Mouse (Mus musculus) CH12.LX (cell line): Measurements from ENCODE around the gene Nop53. TPM values are rescaled to one million over a fixed set of nuclear protein-coding genes. Genes with fewer than 3 reads are reported as not detected.

Experiments
- DNase-seq: peaks from one replicate; pipeline ENCODE4 v3.0.0-alpha.2; 2013; ENCODE audit errors: extremely low read depth
- H3K27ac ChIP-seq: 2 replicates; pipeline ENCODE4 v1.5.1; 2012; ENCODE audit warnings: low read depth, mild to moderate bottlenecking, control low read depth, moderate library complexity; ENCODE audit not compliant: insufficient read depth
- H3K27me3 ChIP-seq: replicated peaks from 2 replicates; pipeline ENCODE3; 2012; ENCODE audit warnings: inconsistent platforms
- H3K36me3 ChIP-seq, 2 experiments: replicated peaks in 1 of 2; 2 replicates each; pipeline versions ENCODE3 to v1.6.1; 2012; ENCODE audit warnings: inconsistent platforms in 1 of 2, low read length in 1 of 2, mild to moderate bottlenecking in 1 of 2, mixed read lengths in 1 of 2, moderate library complexity in 1 of 2; ENCODE audit not compliant: control insufficient read depth in 1 of 2, insufficient read depth in 1 of 2
- H3K4me1 ChIP-seq, 2 experiments: 2 replicates each; pipeline ENCODE4 v1.6.1; 2012; ENCODE audit warnings: inconsistent platforms in 1 of 2, moderate library complexity in 1 of 2; ENCODE audit not compliant: insufficient read depth in 2 of 2, control insufficient read depth in 1 of 2
- H3K4me2 ChIP-seq: 2 replicates; pipeline ENCODE4 v1.6.1; 2012; ENCODE audit warnings: low read depth, mild to moderate bottlenecking, control low read depth; ENCODE audit not compliant: poor library complexity, insufficient read depth, severe bottlenecking
- H3K4me3 ChIP-seq, 3 experiments: fragments of 150-350 bp in 1 of 3; sonication (generic) in 1 of 3; replicated peaks in 1 of 3; 2 replicates each; pipeline versions ENCODE3 to v1.5.1; 2011 to 2012; ENCODE audit warnings: low read depth in 2 of 3, low read length in 2 of 3, mild to moderate bottlenecking in 2 of 3, moderate library complexity in 2 of 3, control low read depth in 1 of 3, improper control_type of control experiment in 1 of 3, inconsistent platforms in 1 of 3, mixed read lengths in 1 of 3; ENCODE audit not compliant: poor library complexity in 1 of 3
- H3K79me2 ChIP-seq: replicated peaks from 2 replicates; pipeline ENCODE4 v1.6.1; 2012; ENCODE audit warnings: mild to moderate bottlenecking, moderate library complexity; ENCODE audit not compliant: control insufficient read depth, poor library complexity, insufficient read depth, severe bottlenecking; ENCODE audit errors: extremely low read depth
- H3K9ac ChIP-seq: 2 replicates; pipeline ENCODE4 v1.6.1; 2012; ENCODE audit warnings: low read depth, mild to moderate bottlenecking, control low read depth, moderate library complexity; ENCODE audit not compliant: insufficient read depth
- H3K9me3 ChIP-seq: replicated peaks from 2 replicates; pipeline ENCODE3; 2012; ENCODE audit warnings: low read length, inconsistent platforms, mixed read lengths
- CHD1 ChIP-seq: IDR thresholded peaks from 2 replicates; pipeline ENCODE4 v1.6.1; 2012; ENCODE audit warnings: low read depth, low read length, improper control_type of control experiment, inconsistent platforms
- CHD2 ChIP-seq: IDR thresholded peaks from 2 replicates; pipeline ENCODE4 v1.6.1; 2011; ENCODE audit warnings: low read length, improper control_type of control experiment
- CTCF ChIP-seq, 2 experiments: IDR thresholded peaks in 1 of 2; conservative IDR thresholded peaks in 1 of 2; 2 replicates each; pipeline ENCODE4 v1.5.1; 2011 to 2012; ENCODE audit warnings: low read depth in 2 of 2, low read length in 2 of 2, improper control_type of control experiment in 1 of 2, inconsistent platforms in 1 of 2, mild to moderate bottlenecking in 1 of 2, moderate library complexity in 1 of 2
- ELF1 ChIP-seq: IDR thresholded peaks from 2 replicates; pipeline ENCODE4 v1.6.1; 2014; ENCODE audit warnings: low read depth, mild to moderate bottlenecking, inconsistent platforms, low read length, improper control_type of control experiment
- EP300 ChIP-seq: IDR thresholded peaks from 2 replicates; pipeline ENCODE4 v1.6.1; 2011; ENCODE audit warnings: low read length, improper control_type of control experiment
- ETS1 ChIP-seq: conservative IDR thresholded peaks from 2 replicates; pipeline ENCODE4 v1.6.1; 2012; ENCODE audit warnings: low read depth, mild to moderate bottlenecking, inconsistent platforms, low read length, improper control_type of control experiment, moderate library complexity
- HCFC1 ChIP-seq: IDR thresholded peaks from 2 replicates; pipeline ENCODE4 v1.6.1; 2012; ENCODE audit warnings: low read depth, mild to moderate bottlenecking, inconsistent platforms, low read length, improper control_type of control experiment
- IRF4 ChIP-seq: IDR thresholded peaks from 2 replicates; pipeline ENCODE4 v1.6.1; 2014; ENCODE audit warnings: low read depth, mild to moderate bottlenecking, inconsistent platforms, low read length, improper control_type of control experiment
- JUN ChIP-seq: IDR thresholded peaks from 2 replicates; pipeline ENCODE4 v1.6.1; 2011; ENCODE audit warnings: low read depth, mild to moderate bottlenecking, low read length, improper control_type of control experiment, moderate library complexity; ENCODE audit not compliant: insufficient read depth
- JUND ChIP-seq: conservative IDR thresholded peaks from 2 replicates; pipeline ENCODE4 v1.6.1; 2011; ENCODE audit warnings: low read depth, low read length, improper control_type of control experiment
- MAX ChIP-seq: IDR thresholded peaks from 2 replicates; pipeline ENCODE4 v1.6.1; 2011; ENCODE audit warnings: low read length, improper control_type of control experiment
- MAZ ChIP-seq: IDR thresholded peaks from 2 replicates; pipeline ENCODE4 v1.6.1; 2012; ENCODE audit warnings: low read depth, mild to moderate bottlenecking, inconsistent platforms, low read length, improper control_type of control experiment, moderate library complexity
- MEF2A ChIP-seq: IDR thresholded peaks from 2 replicates; pipeline ENCODE4 v1.6.1; 2014; ENCODE audit warnings: low read depth, mild to moderate bottlenecking, inconsistent platforms, low read length, improper control_type of control experiment, borderline replicate concordance
- MXI1 ChIP-seq: IDR thresholded peaks from 2 replicates; pipeline ENCODE4 v1.6.1; 2011; ENCODE audit warnings: mild to moderate bottlenecking, low read depth, low read length, improper control_type of control experiment
- MYC ChIP-seq: IDR thresholded peaks from 2 replicates; pipeline ENCODE4 v1.6.1; 2011; ENCODE audit warnings: low read depth, mild to moderate bottlenecking, improper control_type of control experiment, low read length
- NRF1 ChIP-seq: IDR thresholded peaks from 2 replicates; pipeline ENCODE4 v1.6.1; 2014; ENCODE audit warnings: low read depth, mild to moderate bottlenecking, inconsistent platforms, low read length, improper control_type of control experiment, moderate library complexity
- PAX5 ChIP-seq: IDR thresholded peaks from 2 replicates; pipeline ENCODE4 v1.6.1; 2012; ENCODE audit warnings: low read length, inconsistent platforms, mixed read lengths
- POLR2AphosphoS2 ChIP-seq: IDR thresholded peaks from 2 replicates; pipeline ENCODE4 v1.6.1; 2011; ENCODE audit warnings: low read depth, low read length, improper control_type of control experiment
- RAD21 ChIP-seq: IDR thresholded peaks from 2 replicates; pipeline ENCODE4 v1.6.1; 2011; ENCODE audit warnings: low read depth, mild to moderate bottlenecking, low read length, improper control_type of control experiment, moderate library complexity
- RCOR1 ChIP-seq: conservative IDR thresholded peaks from 2 replicates; pipeline ENCODE4 v1.6.1; 2012; ENCODE audit warnings: low read depth, mild to moderate bottlenecking, inconsistent platforms, low read length, improper control_type of control experiment
- SMC3 ChIP-seq: IDR thresholded peaks from 2 replicates; pipeline ENCODE4 v1.6.1; 2011; ENCODE audit warnings: low read depth, low read length, improper control_type of control experiment
- TBP ChIP-seq: conservative IDR thresholded peaks from 2 replicates; pipeline ENCODE4 v1.6.1; 2011; ENCODE audit warnings: low read depth, low read length, improper control_type of control experiment
- TCF12 ChIP-seq: IDR thresholded peaks from 2 replicates; pipeline ENCODE4 v1.6.1; 2014; ENCODE audit warnings: low read depth, mild to moderate bottlenecking, inconsistent platforms, low read length, improper control_type of control experiment
- UBTF ChIP-seq: IDR thresholded peaks from 2 replicates; pipeline ENCODE4 v1.6.1; 2012; ENCODE audit warnings: low read depth, mild to moderate bottlenecking, inconsistent platforms, low read length, improper control_type of control experiment, moderate library complexity
- USF1 ChIP-seq: IDR thresholded peaks from 2 replicates; pipeline ENCODE4 v1.6.1; 2014; ENCODE audit warnings: low read depth, mild to moderate bottlenecking, inconsistent platforms, low read length, improper control_type of control experiment
- ZNF384 ChIP-seq: IDR thresholded peaks from 2 replicates; pipeline ENCODE4 v1.6.1; 2012; ENCODE audit warnings: low read depth, low read length, improper control_type of control experiment, inconsistent platforms
- dilution Hi-C: fragments of 300-500 bp; cut with MboI; formaldehyde crosslinking; loops from 2 replicates; pipeline ENCODE4 v1.14.3; 2020; ENCODE audit warnings: low sequenced_read_pairs; ENCODE audit not compliant: extremely low pct_unique_long_range_greater_than_20kb, extremely low pct_ligation_motif_present
- in situ Hi-C: fragments of 300-500 bp; cut with MboI; formaldehyde crosslinking; loops from 3 replicates; pipeline ENCODE4 v1.14.3; 2019; ENCODE audit warnings: low sequenced_read_pairs, low pct_ligation_motif_present, low pct_unique_long_range_greater_than_20kb, mixed read lengths
- polyA plus RNA-seq: library from polyadenylated mRNA; unstranded; fragments of >175 nt; gene quantifications from 2 replicates; pipeline ENCODE4 v1.2.1, GENCODE M21; 2012; ENCODE audit warnings: low read depth; ENCODE audit not compliant: insufficient read length
- total RNA-seq, 2 experiments: library from RNA; depleted of rRNA; stranded (reverse); fragments of 300-350 nt in 1 of 2; fragments of >200 nt in 1 of 2; gene quantifications; 2 replicates each; pipeline ENCODE4 v1.2.3; 2012 to 2014

Gene Nop53
- total and polyA plus RNA-seq, 3 experiments, result 199 to 310 (median 291) TPM

DNA sequence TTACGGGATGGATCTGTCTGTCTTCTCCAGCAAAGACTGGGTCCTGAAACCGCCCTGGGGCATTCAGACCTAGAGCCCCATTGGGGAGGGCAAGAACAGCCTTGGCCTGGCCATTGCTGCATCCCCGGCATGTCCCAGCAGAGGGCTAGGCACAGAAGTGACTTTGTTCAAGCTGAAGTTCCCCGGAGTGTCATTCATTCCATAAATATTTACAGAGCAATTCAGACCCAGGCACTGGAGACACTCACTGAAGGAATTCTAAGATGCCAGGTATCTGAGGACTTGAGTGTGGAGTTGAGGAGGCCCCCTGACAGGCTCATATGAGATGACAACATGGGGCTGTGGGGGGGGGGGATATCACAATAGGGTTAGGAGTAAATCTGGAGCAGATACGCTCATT, 10.3 kb upstream of the Nop53 start:
- H3K36me3 ChIP-seq, result peaks cover 7 to 19% of the 10 kb centered on the region in 2 experiments
- no peak overlapping the region for H3K4me3 ChIP-seq
- dilution Hi-C loops, result loop anchor here (25.0 kb wide), 1 partner anchor 206 kb away; no protein-coding TSS in a partner anchor
- no peaks in the 10 kb centered on the region for H3K27me3 ChIP-seq
- no peak overlapping the region for H3K27ac ChIP-seq
- no peak for DNase-seq
- TF ChIP-seq RAD21, result no peak
- TF ChIP-seq SMC3, result no peak
- TF ChIP-seq MXI1, result no peak
- TF ChIP-seq JUND, result no peak
- TF ChIP-seq POLR2AphosphoS2, result no peak
- TF ChIP-seq EP300, result no peak
- TF ChIP-seq HCFC1, result no peak
- no peak for TF ChIP-seq RCOR1
- TF ChIP-seq CTCF (conservative IDR thresholded peaks at IDR 0.05 in 1 of 2, IDR thresholded peaks at IDR 0.05 in 1 of 2; ENCODE audit: low read depth in 2 of 2, low read length in 2 of 2), result no peak
- no peak for TF ChIP-seq ZNF384
- TF ChIP-seq UBTF, result no peak
- no peak for TF ChIP-seq TBP
- TF ChIP-seq NRF1, result no peak
- no peak for TF ChIP-seq PAX5
- TF ChIP-seq IRF4, result no peak
- TF ChIP-seq ELF1, result no peak
- in situ Hi-C loops, result no loop called here
- H3K9ac ChIP-seq, result no peak overlapping the region
- no peaks in the 10 kb centered on the region for H3K4me1 ChIP-seq
- H3K4me2 ChIP-seq, result no peak overlapping the region
- H3K9me3 ChIP-seq, result peaks cover 6% of the 10 kb centered on the region
- no peaks in the 10 kb centered on the region for H3K79me2 ChIP-seq

DNA sequence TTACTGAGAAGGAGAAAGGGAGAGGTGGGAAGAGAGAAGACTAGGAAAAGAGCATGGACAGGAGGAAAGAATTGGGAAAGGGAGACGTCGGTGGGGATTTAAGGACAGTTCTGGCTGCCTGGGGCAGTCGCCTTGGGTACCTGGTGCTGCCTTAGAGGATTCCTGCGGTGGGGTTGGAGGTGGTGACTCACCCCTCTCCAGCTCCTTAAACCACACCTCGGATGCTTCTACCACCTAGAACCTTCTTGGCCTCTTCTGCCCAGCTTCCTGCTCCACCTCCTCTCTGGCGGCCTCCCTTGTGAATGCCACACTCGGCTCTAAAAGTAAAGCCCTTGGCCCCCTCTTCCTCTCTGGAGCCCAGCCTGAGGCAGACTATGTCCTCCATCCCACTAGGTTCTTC, 9.6 kb upstream of the Nop53 start:
- Histone ChIP-seq H3K27me3 (no peaks in the 10 kb centered on the region), H3K4me3 (no peak overlapping the region), H3K9me3 (peaks cover 6% of the 10 kb centered on the region), H3K27ac (no peak overlapping the region), H3K79me2 (no peaks in the 10 kb centered on the region), H3K4me2 (no peak overlapping the region), H3K9ac (no peak overlapping the region), H3K36me3 (peaks cover 9 to 20% of the 10 kb centered on the region in 2 experiments), H3K4me1 (no peaks in the 10 kb centered on the region)
- in situ Hi-C loops (no loop called here), dilution Hi-C loops (loop anchor here (25.0 kb wide), 1 partner anchor 207 kb away; no protein-coding TSS in a partner anchor)
- TF ChIP-seq RCOR1 (no peak), MYC (no peak), JUN (no peak), MEF2A (no peak), SMC3 (no peak), MAZ (no peak), ELF1 (no peak), ETS1 (no peak), CHD1 (no peak), POLR2AphosphoS2 (no peak), EP300 (no peak), TCF12 (no peak), JUND (no peak), CHD2 (no peak), CTCF (conservative IDR thresholded peaks at IDR 0.05 in 1 of 2, IDR thresholded peaks at IDR 0.05 in 1 of 2; ENCODE audit: low read depth in 2 of 2, low read length in 2 of 2) (no peak), MAX (no peak), USF1 (no peak)
- DNase-seq, result no peak
